Mouse (Mus musculus) spleen, postnatal 14 days (tissue): ENCODE results near the gene Sh3gl1.

Experiments
- DNase-seq, 2 experiments: peaks; one replicate each; pipeline ENCODE4 v3.0.0; 2021 to 2022; ENCODE audit warnings: low spot score in 2 of 2

Gene Sh3gl1

GRCm38 (mm10) chr17:55996007-55996406, 40.4 kb downstream of the Sh3gl1 start:
- DNase-seq: no peak

GRCm38 (mm10) chr17:55990278-55990898, 46.0 kb downstream of the Sh3gl1 start:
- DNase-seq: no peak

- DNase-seq: no peak
Measured at GRCm38 (mm10) chr17:55986030-55986961, 50.1 kb downstream of the Sh3gl1 start, which contains the start of gene Fsd1. Fsd1 (plus strand) TSS chr17:55986509.

- DNase-seq: no peak
Measured at GRCm38 (mm10) chr17:55977301-55977700, 59.1 kb downstream of the Sh3gl1 start.

GRCm38 (mm10) chr17:55976255-55976862, 60.1 kb downstream of the Sh3gl1 start:
- peak; percentile 40 to 61 for DNase-seq

- DNase-seq: no peak
Measured at GRCm38 (mm10) chr17:55971453-55971852, 65.0 kb downstream of the Sh3gl1 start.

- no peak for DNase-seq
Measured at GRCm38 (mm10) chr17:55969966-55970891, 66.2 kb downstream of the Sh3gl1 start, which contains the start of gene Shd. Shd (plus strand) TSS chr17:55970467.

- DNase-seq: no peak
Measured at GRCm38 (mm10) chr17:55969560-55969959, 66.9 kb downstream of the Sh3gl1 start.

- no peak for DNase-seq
Measured at GRCm38 (mm10) chr17:55968210-55968609, 68.2 kb downstream of the Sh3gl1 start.

- no peak for DNase-seq
Measured at GRCm38 (mm10) chr17:55967186-55967585, 69.2 kb downstream of the Sh3gl1 start.
